Mouse (Mus musculus) neural tube, postnatal 0 days (tissue): ENCODE data around the gene Olfr1459. TPM values are rescaled to one million over a fixed set of nuclear protein-coding genes. Genes with fewer than 3 reads are reported as not detected.

Experiments used
- polyA plus RNA-seq: library from polyadenylated mRNA; unstranded; fragments of >200 nt; fragmentation: Nextera tagmentation; extraction: Ambion mirVana; gene quantifications from 2 replicates; pipeline ENCODE4 v1.2.1, GENCODE M21; 2015

The Olfr1459 gene
- 0.03 TPM in 1 of 2 replicates, not detected in the other for polyA plus RNA-seq

DNA sequence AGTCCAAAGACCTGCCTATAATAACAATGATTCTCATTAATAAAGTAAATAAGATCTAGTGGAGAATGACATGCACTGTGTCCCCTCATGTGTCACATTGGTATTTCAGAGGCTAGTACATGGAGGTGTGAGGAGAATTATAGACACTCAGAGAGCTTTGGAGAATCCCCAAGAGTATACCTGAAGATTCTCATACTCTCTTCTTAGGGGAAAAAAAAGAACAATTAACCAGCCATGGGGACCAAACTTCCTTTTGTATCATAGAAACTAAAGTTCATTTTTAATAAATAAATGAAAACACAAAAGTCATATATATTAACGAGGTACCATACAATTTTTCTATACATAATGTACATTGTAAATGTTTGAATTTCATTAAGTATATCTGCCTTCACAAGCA, at the start of gene Olfr1459:
Gene Olfr1459, minus strand, starts transcription at position 101 of the 400 bp plus-strand sequence.

DNA sequence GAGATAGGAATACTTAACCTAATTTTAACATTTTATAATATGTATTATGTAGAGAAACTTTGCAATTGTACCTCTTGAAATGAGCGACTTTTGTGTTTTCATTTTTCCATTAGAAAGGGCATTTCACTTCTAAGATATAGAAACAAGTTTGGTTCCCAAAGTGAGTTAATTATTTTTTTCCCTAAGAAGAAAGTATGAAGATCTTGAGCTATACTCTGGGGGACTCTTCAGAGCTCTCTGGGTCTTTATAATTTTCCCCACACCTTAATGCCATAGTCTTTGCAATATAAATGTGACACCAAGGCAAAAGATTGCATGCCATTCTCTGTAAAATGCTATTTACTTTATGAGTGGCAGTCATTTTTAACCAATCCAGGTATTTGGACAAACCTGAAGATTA, 36.1 kb upstream of the Olfr1459 start, which contains the start of gene Olfr1462:
Gene Olfr1462, plus strand, starts transcription at position 301 of the 400 bp plus-strand sequence.

DNA sequence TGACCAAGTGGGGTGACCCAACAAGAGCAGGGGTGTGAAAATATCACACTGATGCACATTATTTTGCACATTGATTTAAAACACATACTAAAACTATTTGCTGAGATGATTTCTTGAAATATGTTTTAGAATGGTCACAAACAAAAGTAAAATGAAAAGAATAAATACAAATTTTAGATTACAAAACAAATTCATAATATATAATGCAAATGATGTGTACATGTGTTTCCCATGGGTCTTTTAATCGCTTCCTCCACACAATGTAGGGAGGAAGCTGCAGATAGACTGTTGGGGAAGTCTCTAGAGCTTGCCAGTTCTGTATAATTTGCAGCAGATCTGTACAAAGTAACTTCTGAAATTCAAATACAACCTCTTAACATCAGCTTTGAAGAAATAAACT, 13.4 kb upstream of the Olfr1459 start, which contains the start of gene Olfr1461:
Gene Olfr1461, plus strand, starts transcription at position 301 of the 400 bp plus-strand sequence.

DNA sequence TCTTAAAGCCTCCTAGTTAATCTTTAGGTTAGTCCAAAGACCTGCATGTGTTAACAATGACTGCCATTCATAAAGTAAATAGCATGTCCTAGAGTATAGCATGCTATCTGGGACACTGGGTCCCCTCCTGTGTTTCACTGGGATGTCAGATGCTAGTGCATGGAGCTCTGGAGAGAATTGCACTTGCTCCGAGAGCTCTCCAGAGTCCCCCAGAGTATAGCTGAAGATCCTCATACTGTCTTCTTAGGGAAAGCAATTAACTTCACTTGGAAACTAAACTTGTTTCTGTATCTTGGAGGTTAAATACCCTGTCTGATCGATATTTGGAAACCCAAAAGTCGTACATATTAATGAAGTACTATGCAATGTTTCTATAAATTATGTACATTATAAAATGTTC, 42.7 kb downstream of the Olfr1459 start, which contains the start of gene Olfr1458:
Gene Olfr1458, minus strand, starts transcription at position 101 of the 400 bp plus-strand sequence.

DNA sequence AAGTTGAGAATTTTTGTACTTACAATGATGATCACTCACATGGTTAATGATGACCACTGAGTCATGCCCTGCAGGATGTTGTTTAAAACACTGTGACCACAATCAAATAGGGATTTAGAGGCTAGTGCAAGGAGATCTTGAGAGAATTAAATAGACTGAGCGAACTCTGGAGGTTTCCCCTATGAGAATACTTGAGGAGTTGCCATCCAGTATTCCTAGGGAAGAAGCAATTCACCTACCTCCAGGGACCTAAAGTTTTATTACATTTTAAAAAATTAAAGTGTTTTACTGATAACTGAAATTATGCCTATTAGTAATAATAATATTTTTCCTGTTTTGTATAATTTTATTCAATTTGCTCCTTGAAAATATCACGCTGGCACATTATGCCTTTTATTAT, 51.6 kb downstream of the Olfr1459 start, which contains the start of gene Olfr1457:
Gene Olfr1457, minus strand, starts transcription at position 101 of the 400 bp plus-strand sequence.

Other genes with a start within 250 kb of the Olfr1459 start
- gene Olfr1447, start 245.8 kb downstream of the Olfr1459 start, polyA plus RNA-seq, result not detected in 2 replicates
- not detected in 2 replicates for gene Olfr1448, start 225.1 kb downstream of the Olfr1459 start, polyA plus RNA-seq
- not detected in 2 replicates for gene Olfr1449, start 218.7 kb downstream of the Olfr1459 start, polyA plus RNA-seq
- gene Olfr1450, start 199.3 kb downstream of the Olfr1459 start, polyA plus RNA-seq, result not detected in 2 replicates
- gene Olfr1451, start 154.5 kb downstream of the Olfr1459 start, polyA plus RNA-seq, result not detected in 2 replicates
- gene Olfr1453, start 121.2 kb downstream of the Olfr1459 start, polyA plus RNA-seq, result not detected in 2 replicates
- not detected in 2 replicates for gene Olfr1454, start 88.9 kb downstream of the Olfr1459 start, polyA plus RNA-seq
- gene Olfr1457, start 51.7 kb downstream of the Olfr1459 start, polyA plus RNA-seq, result not detected in 2 replicates
- not detected in 2 replicates for gene Olfr1458, start 42.8 kb downstream of the Olfr1459 start, polyA plus RNA-seq
- not detected in 2 replicates for gene Olfr1461, start 13.5 kb upstream of the Olfr1459 start, polyA plus RNA-seq
- gene Olfr1462, start 36.2 kb upstream of the Olfr1459 start, polyA plus RNA-seq, result not detected in 2 replicates
- not detected in 2 replicates for gene Olfr1463, start 81.8 kb upstream of the Olfr1459 start, polyA plus RNA-seq
- not detected in 2 replicates for gene Olfr1465, start 166.0 kb upstream of the Olfr1459 start, polyA plus RNA-seq
- not detected in 2 replicates for gene Olfr1466, start 189.3 kb upstream of the Olfr1459 start, polyA plus RNA-seq
- not detected in 2 replicates for gene Olfr1467, start 212.7 kb upstream of the Olfr1459 start, polyA plus RNA-seq